Mouse (Mus musculus): ENCODE measurements around the gene Dkk2. TPM values are rescaled to one million over a fixed set of nuclear protein-coding genes. Genes with fewer than 3 reads are reported as not detected.

Dkk2 gene
- total RNA-seq, 2 experiments from 2014 or later = 12.3 to 14.5 TPM

DNA sequence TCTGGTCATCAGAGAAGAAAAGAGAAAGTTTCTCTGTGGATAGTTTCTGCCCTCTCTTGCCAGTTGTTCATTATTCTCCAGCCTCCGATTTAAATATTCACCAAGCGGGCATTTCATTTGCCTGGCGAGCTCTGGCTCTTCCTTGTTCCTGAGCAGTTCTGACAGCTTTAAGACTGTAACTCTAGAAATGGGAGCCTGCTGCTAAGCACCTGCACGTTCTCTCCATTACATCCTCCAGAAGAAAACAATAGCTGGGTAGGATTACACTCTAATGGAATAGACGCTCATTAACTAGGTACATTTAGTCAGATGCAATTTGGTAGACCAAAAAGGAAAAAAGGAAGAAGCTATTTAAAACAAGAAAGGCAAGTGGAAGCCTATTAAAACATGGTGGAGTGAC, 36.3 kb downstream of the Dkk2 start:
- no peak for DNase-seq (ENCODE audit: low spot score in 2 of 2)

- DNase-seq (ENCODE audit: low spot score in 2 of 2) = no peak
Observed at GRCm38 (mm10) chr3:132122581-132122980, 37.5 kb downstream of the Dkk2 start.

DNA sequence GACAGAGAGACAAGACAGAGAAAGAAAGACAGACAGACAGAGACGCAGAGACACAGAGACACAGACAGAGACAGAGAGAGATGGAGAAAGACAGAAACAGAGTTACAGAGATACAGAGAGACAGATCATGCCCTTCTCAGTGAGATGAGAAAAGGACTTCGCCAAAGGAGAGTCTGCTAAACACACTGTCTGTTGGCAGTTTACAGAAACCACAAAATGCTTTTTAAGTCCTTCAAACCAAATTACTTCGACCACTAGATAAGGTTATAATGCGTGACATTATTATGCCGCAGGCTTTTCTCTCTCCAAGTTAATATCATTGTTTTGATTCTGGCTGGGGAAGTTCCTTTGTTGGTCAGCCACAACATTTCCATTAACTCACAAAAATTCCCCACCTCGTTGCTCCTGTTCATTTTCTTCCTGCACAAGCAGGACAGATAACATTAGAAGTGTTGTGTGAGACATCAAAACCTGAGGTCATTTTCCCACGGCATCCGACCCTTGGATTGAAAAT, 40.2 kb downstream of the Dkk2 start:
- DNase-seq (ENCODE audit: low spot score in 2 of 2) = no peak

GRCm38 (mm10) chr3:132129730-132130274, 44.7 kb downstream of the Dkk2 start:
- no peak for DNase-seq (ENCODE audit: low spot score in 2 of 2)

GRCm38 (mm10) chr3:132130781-132131180, 45.7 kb downstream of the Dkk2 start:
- DNase-seq (ENCODE audit: low spot score in 2 of 2) = no peak

DNA sequence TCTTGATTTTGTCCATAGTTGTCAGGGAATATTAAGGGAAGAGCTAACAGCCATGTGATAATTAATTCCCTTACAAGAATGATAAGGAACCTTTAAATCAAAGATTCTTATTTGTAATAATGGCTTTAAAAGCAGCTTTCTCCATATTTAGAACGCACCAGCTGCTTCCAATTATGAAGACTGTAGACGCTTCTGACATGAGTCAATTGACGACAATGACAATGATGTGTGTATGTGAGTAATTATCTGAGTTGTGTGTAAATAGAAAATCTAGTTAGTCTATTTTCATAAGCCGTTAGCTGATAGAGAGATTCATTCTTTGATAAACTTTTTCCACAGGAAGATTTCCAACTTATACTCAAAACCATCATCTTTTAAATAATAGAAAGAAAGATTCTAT, 46.8 kb downstream of the Dkk2 start:
- DNase-seq (ENCODE audit: low spot score in 2 of 2) = no peak

- DNase-seq (ENCODE audit: low spot score in 2 of 2) = no peak
Observed at GRCm38 (mm10) chr3:132134502-132134901, 49.4 kb downstream of the Dkk2 start.

DNA sequence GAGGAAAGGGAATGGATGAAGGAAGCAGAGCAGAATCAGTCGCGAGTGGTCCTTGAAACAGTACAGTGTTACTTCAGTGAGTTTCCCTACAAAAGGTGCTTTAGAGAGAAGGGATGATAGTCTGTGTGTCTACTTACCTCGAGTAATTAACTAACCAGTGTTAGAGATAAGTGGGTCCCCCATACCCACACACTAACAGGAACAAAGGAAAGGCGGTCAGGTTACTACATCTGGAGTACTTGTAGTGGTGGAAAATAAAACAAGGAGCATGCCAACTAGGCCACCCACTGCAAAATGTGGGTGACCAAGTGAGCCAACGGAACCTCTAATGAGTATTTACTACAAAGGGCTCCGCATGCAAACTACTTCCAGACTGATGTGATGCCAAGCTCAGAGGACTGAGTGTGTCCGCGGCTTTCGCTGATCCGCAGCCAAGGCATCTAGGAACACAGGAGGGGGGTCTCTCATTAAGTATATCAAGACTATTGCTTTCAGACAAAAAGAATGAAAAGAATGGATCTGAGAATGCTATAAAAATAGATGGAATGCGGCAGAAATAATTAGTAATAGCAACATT, 52.8 kb downstream of the Dkk2 start:
- no peak for DNase-seq (ENCODE audit: low spot score in 2 of 2)

DNA sequence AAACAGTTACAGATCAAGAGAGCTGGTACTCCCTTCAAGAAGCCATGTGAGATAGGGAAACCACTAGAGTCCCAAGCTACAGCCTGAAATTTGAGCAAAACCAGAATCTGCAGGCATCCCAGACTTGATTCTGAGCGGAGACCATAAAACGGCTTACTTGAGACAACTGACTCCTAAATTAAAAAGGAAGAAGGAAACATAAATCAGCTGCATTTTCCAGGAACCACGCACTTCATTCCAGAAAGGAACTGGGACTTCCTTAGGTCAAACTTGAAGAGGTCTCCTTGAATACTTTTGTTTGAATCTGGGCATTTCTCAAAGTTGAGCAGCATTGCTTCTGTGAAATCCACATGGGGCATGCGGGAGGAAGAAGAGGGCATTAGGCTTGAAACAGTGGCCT, 55.9 kb downstream of the Dkk2 start:
- DNase-seq (ENCODE audit: low spot score in 2 of 2) = no peak

DNA sequence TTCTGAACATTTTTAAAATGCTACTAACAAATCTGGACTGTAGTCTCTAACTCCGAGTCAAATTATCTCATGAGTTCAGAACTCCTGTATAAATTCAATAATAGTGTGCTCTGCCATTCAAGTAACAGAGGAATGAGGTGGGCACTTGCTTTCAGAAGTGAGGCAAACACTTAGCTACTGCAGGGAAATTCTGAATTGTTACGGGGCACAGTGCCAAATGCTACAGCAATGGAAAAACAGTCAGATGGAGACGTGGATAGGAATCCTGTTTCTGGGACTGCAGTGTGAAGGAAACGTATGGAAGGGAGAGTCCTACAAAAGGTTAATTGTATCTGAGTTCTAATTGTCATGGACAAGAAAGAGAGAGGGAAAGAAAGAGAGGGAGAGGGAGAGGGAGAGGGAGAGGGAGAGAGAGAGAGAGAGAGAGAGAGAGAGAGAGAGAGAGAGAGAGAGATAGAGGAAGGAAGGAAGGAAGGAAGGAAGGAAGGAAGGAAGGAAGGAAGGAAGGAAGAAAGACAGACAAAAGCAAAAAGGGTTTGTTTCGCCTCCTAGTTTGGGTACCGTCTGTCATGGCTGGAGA, 64.4 kb downstream of the Dkk2 start:
- DNase-seq (ENCODE audit: low spot score in 2 of 2) = no peak

DNA sequence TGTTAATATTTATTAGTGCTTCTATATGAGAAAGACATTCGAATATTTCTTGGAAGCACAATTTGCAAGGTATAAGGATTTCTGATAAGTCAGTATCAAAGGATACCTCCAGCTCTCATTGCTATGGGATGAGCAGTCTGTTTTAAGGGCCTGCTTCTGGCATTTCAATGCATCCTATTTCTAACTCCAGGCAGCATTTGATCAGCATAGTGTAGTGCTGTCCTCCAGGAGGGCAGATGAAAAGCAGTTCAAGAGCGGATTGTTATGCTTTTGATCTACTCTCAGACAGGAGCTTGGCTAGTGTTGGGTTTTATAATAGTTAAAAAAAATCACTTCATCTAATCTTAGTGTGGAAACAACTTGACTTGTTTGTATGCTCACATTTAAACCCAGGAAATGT, 73.7 kb downstream of the Dkk2 start:
- DNase-seq (ENCODE audit: low spot score in 2 of 2) = no peak

- DNase-seq (ENCODE audit: low spot score in 2 of 2) = no peak
Observed at GRCm38 (mm10) chr3:132168911-132169310, 83.8 kb downstream of the Dkk2 start.

GRCm38 (mm10) chr3:132186888-132187552, 101.9 kb downstream of the Dkk2 start:
- no peak for DNase-seq (ENCODE audit: low spot score in 2 of 2)

DNA sequence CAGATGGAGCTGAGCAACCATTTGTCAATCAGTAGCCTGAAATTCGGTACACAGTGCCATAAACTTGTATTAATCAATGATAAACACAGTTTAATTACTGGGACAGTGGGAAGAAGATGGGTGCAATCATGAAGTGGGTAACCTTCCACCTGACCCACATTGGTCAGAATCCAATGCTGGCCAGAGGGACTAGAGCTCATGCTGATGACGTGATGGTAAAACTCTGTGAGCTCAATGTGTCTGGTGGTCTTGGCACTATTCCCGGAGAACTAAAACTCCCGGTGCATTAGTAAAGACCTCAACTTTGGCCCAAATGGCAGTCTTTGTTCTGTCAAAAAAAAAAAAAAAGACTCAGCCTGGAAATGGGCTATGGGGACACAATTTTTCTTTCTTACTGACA, 116.9 kb downstream of the Dkk2 start:
- DNase-seq (ENCODE audit: low spot score in 2 of 2) = no peak

GRCm38 (mm10) chr3:132202665-132203064, 117.6 kb downstream of the Dkk2 start:
- DNase-seq (ENCODE audit: low spot score in 2 of 2) = no peak

GRCm38 (mm10) chr3:132207469-132207868, 122.4 kb downstream of the Dkk2 start:
- DNase-seq (ENCODE audit: low spot score in 2 of 2) = peak in 1 of 2 experiments; percentile 9

- DNase-seq (ENCODE audit: low spot score in 2 of 2) = no peak
Observed at GRCm38 (mm10) chr3:132211260-132211659, 126.2 kb downstream of the Dkk2 start.

DNA sequence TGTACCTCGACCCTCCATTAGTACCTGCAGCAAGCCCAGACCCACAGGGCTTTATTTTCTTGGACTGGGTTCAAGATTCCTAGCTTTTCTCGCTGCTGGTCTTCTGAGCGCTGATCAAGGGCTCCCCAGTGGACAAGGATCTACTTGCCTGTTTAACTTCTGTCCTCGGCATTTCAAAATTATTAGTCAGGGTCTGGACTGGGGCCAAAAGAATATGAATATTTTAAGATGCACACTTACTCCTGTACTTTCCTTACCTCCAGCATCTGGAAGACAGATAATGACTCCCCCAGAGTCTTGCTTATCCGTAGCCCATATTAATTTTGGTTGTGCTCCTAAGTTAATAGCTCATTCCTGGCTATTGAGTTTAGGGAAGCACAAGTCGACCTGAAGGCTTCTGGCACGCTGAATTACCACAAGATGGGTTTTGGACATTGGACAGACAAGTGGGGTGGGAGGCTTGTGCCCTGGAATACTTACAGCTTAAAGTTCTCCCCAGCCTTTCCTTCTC, 134.9 kb downstream of the Dkk2 start:
- no peak for DNase-seq (ENCODE audit: low spot score in 2 of 2)

DNA sequence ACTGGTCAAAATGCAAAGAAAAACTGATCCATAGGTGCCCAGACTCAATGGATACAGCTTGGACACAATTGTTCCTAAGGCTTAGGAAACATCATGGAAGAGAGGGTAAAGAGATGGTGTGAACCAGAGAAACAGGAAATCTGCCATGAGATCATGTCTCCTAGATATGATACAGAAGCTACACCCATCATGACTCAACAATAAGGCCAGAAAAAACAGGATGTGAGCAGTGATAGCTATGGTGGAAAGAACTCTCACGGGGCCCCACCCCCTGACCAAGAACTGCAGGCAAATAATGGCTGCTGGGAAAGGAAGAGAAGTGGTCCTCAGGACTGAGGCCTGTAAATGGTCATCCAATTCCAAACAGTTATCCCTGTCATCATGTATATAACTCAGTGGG, 142.5 kb downstream of the Dkk2 start:
- no peak for DNase-seq (ENCODE audit: low spot score in 2 of 2)
